Mouse (Mus musculus) lung, postnatal 0 days (tissue): ENCODE results near the gene Gm21987. TPM values are rescaled to one million over a fixed set of nuclear protein-coding genes. Genes with fewer than 3 reads are reported as not detected.
A peak's percentile ranks its signal among the peaks of the same experiment; 100 is the strongest.

Source experiments
- ATAC-seq: fragments of 200-750 bp; cut with Nextera tagmentation; 2 replicates; pipeline ENCODE4 v1.8.0; 2017; ENCODE audit warnings: moderate library complexity
- DNase-seq: peaks from one replicate; pipeline ENCODE4 v3.0.0-alpha.2; 2016; ENCODE audit warnings: low spot score
- H3K27ac ChIP-seq: fragments of 300-500 bp; sonication (generic); 2 replicates; pipeline ENCODE4 v1.5.1; 2014; ENCODE audit warnings: antibody characterized with exemption, mild to moderate bottlenecking, low read length, mixed read lengths
- H3K27me3 ChIP-seq: fragments of 300-500 bp; sonication (generic); replicated peaks from 2 replicates; pipeline ENCODE4 v1.6.1; 2014; ENCODE audit warnings: low read length, mixed read lengths; ENCODE audit not compliant: insufficient read depth
- H3K36me3 ChIP-seq: fragments of 300-500 bp; sonication (generic); 2 replicates; pipeline ENCODE4 v1.6.1; 2014; ENCODE audit warnings: low read length, mixed read lengths; ENCODE audit not compliant: insufficient read depth
- H3K4me1 ChIP-seq: fragments of 300-500 bp; sonication (generic); 2 replicates; pipeline ENCODE4 v1.6.1; 2014; ENCODE audit warnings: antibody characterized with exemption, low read depth, low read length, mixed read lengths; ENCODE audit not compliant: insufficient read depth
- H3K4me2 ChIP-seq: fragments of 300-500 bp; sonication (generic); replicated peaks from 2 replicates; pipeline ENCODE4 v1.6.1; 2014; ENCODE audit warnings: low read depth, mild to moderate bottlenecking, low read length, moderate library complexity, mixed read lengths
- H3K4me3 ChIP-seq: fragments of 300-500 bp; sonication (generic); 2 replicates; pipeline ENCODE4 v1.5.1; 2014; ENCODE audit warnings: low read depth, low read length
- H3K9ac ChIP-seq: fragments of 300-500 bp; sonication (generic); replicated peaks from 2 replicates; pipeline ENCODE4 v1.6.1; 2014; ENCODE audit warnings: low read depth, mild to moderate bottlenecking
- H3K9me3 ChIP-seq: fragments of 300-500 bp; sonication (generic); 2 replicates; pipeline ENCODE4 v1.6.1; 2016; ENCODE audit warnings: low read length, mixed read lengths
- CTCF ChIP-seq: IDR thresholded peaks from 2 replicates; pipeline ENCODE4 v1.5.1; 2016; ENCODE audit warnings: antibody characterized with exemption, mild to moderate bottlenecking
- EP300 ChIP-seq: IDR thresholded peaks from 2 replicates; pipeline ENCODE4 v1.6.1; 2016; ENCODE audit warnings: antibody characterized with exemption, mild to moderate bottlenecking, control low read depth
- WGBS: fragments of 180-500 bp; shearing (Covaris S2); extraction: QIAGEN DNeasy Blood & Tissue Kit; methylation state at CpG from one replicate; pipeline ENCODE4 v1.1.7; 2014; 5-methylcytosine and 5-hydroxymethylcytosine counted together
- polyA plus RNA-seq: library from polyadenylated mRNA; unstranded; fragments of >200 nt; fragmentation: Nextera tagmentation; extraction: Ambion mirVana; gene quantifications from 2 replicates; pipeline ENCODE4 v1.2.1, GENCODE M21; 2015

The Gm21987 gene
- polyA plus RNA-seq, 1 experiment from 2014 or later: not detected

- TF ChIP-seq CTCF (no peak), EP300 (no peak)
- H3K9me3 ChIP-seq: no peaks in the 10 kb centered on the region
- ATAC-seq (no peak), DNase-seq (no peak)
- no peaks in the 10 kb centered on the region for H3K4me1 ChIP-seq
- H3K9ac ChIP-seq: no peak overlapping the region
- no peaks in the 10 kb centered on the region for H3K36me3 ChIP-seq
- no peaks in the 10 kb centered on the region for H3K27me3 ChIP-seq
- 50% methylated on average over 7 of the region's 7 CpGs for WGBS
- no peak overlapping the region for H3K4me2 ChIP-seq
- no peak overlapping the region for H3K27ac ChIP-seq
- H3K4me3 ChIP-seq: no peak overlapping the region
Observed at GRCm38 (mm10) chr16:38307651-38308050, 39.2 kb upstream of the Gm21987 start.

DNA sequence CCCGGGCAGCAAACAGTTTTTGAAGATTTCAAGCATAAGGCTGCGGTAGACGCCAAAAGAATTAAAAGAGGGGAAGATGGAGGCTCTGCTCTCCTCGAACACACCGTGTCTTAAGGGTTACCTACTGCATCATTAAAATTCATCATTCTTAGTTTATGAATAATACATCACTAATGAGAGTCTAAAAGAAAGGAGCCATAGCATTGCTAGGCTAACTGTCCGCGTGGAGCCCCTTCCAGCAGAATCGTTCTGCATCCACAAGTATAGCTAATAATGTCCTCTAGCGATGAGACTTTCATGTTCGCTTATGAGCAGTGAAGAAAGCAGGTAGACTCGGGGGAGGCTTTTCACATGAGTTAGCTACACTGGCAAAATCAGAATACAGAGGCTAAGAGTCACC is 38.6 kb upstream of the Gm21987 start:
- H3K4me1 ChIP-seq: no peaks in the 10 kb centered on the region
- H3K27me3 ChIP-seq: no peaks in the 10 kb centered on the region
- ATAC-seq (no peak), DNase-seq (no peak)
- H3K4me3 ChIP-seq: no peak overlapping the region
- WGBS: 88% methylated on average over 11 of the region's 11 CpGs
- no peak overlapping the region for H3K27ac ChIP-seq
- H3K36me3 ChIP-seq: no peaks in the 10 kb centered on the region
- no peak overlapping the region for H3K9ac ChIP-seq
- H3K4me2 ChIP-seq: no peak overlapping the region
- no peak for TF ChIP-seq CTCF
- no peak for TF ChIP-seq EP300
- H3K9me3 ChIP-seq: no peaks in the 10 kb centered on the region

GRCm38 (mm10) chr16:38318492-38318891 is 28.3 kb upstream of the Gm21987 start:
- Histone ChIP-seq H3K36me3 (no peaks in the 10 kb centered on the region), H3K4me2 (no peak overlapping the region), H3K9me3 (no peaks in the 10 kb centered on the region), H3K4me1 (no peaks in the 10 kb centered on the region), H3K27ac (no peak overlapping the region), H3K27me3 (no peaks in the 10 kb centered on the region), H3K9ac (no peak overlapping the region), H3K4me3 (no peak overlapping the region)
- no peak for TF ChIP-seq CTCF
- TF ChIP-seq EP300: no peak
- 68% methylated on average over 9 of the region's 9 CpGs for WGBS
- DNase-seq (no peak), ATAC-seq (no peak)

GRCm38 (mm10) chr16:38319087-38319486 is 27.8 kb upstream of the Gm21987 start:
- WGBS: 89% methylated on average over 4 of the region's 4 CpGs
- ATAC-seq (no peak), DNase-seq (no peak)
- H3K4me3 ChIP-seq: no peak overlapping the region
- H3K27me3 ChIP-seq: no peaks in the 10 kb centered on the region
- no peaks in the 10 kb centered on the region for H3K9me3 ChIP-seq
- no peak overlapping the region for H3K27ac ChIP-seq
- no peaks in the 10 kb centered on the region for H3K4me1 ChIP-seq
- H3K9ac ChIP-seq: no peak overlapping the region
- no peak overlapping the region for H3K4me2 ChIP-seq
- H3K36me3 ChIP-seq: no peaks in the 10 kb centered on the region
- no peak for TF ChIP-seq EP300
- no peak for TF ChIP-seq CTCF

DNA sequence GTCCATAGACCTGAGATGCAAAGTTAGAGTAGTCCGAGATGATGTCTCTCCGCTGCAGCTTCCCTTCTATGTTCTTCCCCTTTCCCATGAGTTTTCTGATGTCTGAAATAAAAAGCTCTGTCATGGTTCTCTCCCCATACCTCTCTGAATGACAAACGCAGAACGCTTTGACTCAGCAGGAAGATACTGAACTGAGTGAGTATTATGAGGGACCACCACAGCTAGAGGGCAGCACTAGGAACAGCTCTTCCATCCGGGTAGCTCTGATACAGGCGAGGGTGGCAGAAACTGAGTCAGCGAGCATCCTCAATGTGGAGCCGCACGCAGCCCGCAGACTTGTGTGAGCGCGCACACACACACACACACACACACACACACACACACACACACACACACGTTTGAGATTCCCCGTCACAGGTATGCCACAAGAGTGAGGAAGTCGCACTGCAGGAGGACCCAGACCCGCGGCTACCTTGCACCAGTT is 25.3 kb upstream of the Gm21987 start:
- no peak overlapping the region for H3K27ac ChIP-seq
- 35% methylated on average over 17 of the region's 17 CpGs for WGBS
- no peaks in the 10 kb centered on the region for H3K27me3 ChIP-seq
- H3K9me3 ChIP-seq: no peaks in the 10 kb centered on the region
- DNase-seq (peak; percentile 67), ATAC-seq (0 out of 2 replicates have a peak, but pooled peaks have one; percentile 35)
- no peaks in the 10 kb centered on the region for H3K36me3 ChIP-seq
- H3K4me3 ChIP-seq: no peak overlapping the region
- H3K9ac ChIP-seq: no peak overlapping the region
- no peak overlapping the region for H3K4me2 ChIP-seq
- no peaks in the 10 kb centered on the region for H3K4me1 ChIP-seq
- TF ChIP-seq EP300 (no peak), CTCF (peak; percentile 74)

GRCm38 (mm10) chr16:38324311-38324710 is 22.5 kb upstream of the Gm21987 start:
- ATAC-seq: no peak
- WGBS: 88% methylated on average over 15 of the region's 15 CpGs
- no peaks in the 10 kb centered on the region for H3K4me1 ChIP-seq
- H3K9me3 ChIP-seq: no peaks in the 10 kb centered on the region
- no peaks in the 10 kb centered on the region for H3K27me3 ChIP-seq
- H3K27ac ChIP-seq: no peak overlapping the region
- no peak overlapping the region for H3K9ac ChIP-seq
- H3K4me3 ChIP-seq: no peak overlapping the region
- no peak for DNase-seq
- H3K4me2 ChIP-seq: no peak overlapping the region
- TF ChIP-seq CTCF (no peak), EP300 (no peak)
- no peaks in the 10 kb centered on the region for H3K36me3 ChIP-seq

- Histone ChIP-seq H3K9ac (no peak overlapping the region), H3K27me3 (no peaks in the 10 kb centered on the region), H3K9me3 (no peaks in the 10 kb centered on the region), H3K4me1 (no peaks in the 10 kb centered on the region), H3K4me3 (no peak overlapping the region), H3K27ac (no peak overlapping the region), H3K36me3 (no peaks in the 10 kb centered on the region), H3K4me2 (no peak overlapping the region)
- WGBS: 87% methylated on average over 11 of the region's 11 CpGs
- no peak for ATAC-seq
- no peak for TF ChIP-seq EP300
- no peak for TF ChIP-seq CTCF
- no peak for DNase-seq
Observed at GRCm38 (mm10) chr16:38326778-38327397, 20.0 kb upstream of the Gm21987 start.
